Mouse (Mus musculus) heart, embryonic 14.5 days (tissue): ENCODE results near the gene Crym. TPM values are rescaled to one million over a fixed set of nuclear protein-coding genes. Genes with fewer than 3 reads are reported as not detected.
A peak's percentile ranks its signal among the peaks of the same experiment; 100 is the strongest.

Experiments used
- ATAC-seq: fragments of 200-750 bp; cut with Nextera tagmentation; 2 replicates; pipeline ENCODE4 v1.8.0; 2017; ENCODE audit warnings: low read depth, moderate TSS enrichment; ENCODE audit not compliant: insufficient number of reproducible peaks, insufficient read depth, low FRiP score
- H3K27ac ChIP-seq, 2 experiments: fragments of 200-500 bp in 1 of 2; fragments of 300-500 bp in 1 of 2; sonication (generic) in 1 of 2; replicated peaks in 1 of 2; 2 replicates each; pipeline ENCODE4 v1.5.1; 2012 to 2014; ENCODE audit warnings: low read depth in 2 of 2, low read length in 2 of 2, control low read depth in 1 of 2, mild to moderate bottlenecking in 1 of 2, mixed read lengths in 1 of 2; ENCODE audit not compliant: control insufficient read depth in 1 of 2, insufficient read depth in 1 of 2
- H3K27me3 ChIP-seq: fragments of 300-500 bp; sonication (generic); 2 replicates; pipeline ENCODE4 v1.6.1; 2014; ENCODE audit warnings: mild to moderate bottlenecking, low read length, control low read depth; ENCODE audit not compliant: control insufficient read depth, insufficient read depth
- H3K36me3 ChIP-seq: fragments of 300-500 bp; sonication (generic); 2 replicates; pipeline ENCODE4 v1.6.1; 2014; ENCODE audit warnings: mild to moderate bottlenecking, control low read depth, low read length, mixed read lengths; ENCODE audit not compliant: control insufficient read depth, insufficient read depth
- H3K4me1 ChIP-seq, 2 experiments: fragments of 200-500 bp in 1 of 2; fragments of 300-500 bp in 1 of 2; sonication (generic) in 1 of 2; 2 replicates each; pipeline ENCODE4 v1.6.1; 2012 to 2014; ENCODE audit warnings: low read length in 2 of 2, control low read depth in 1 of 2, mixed read lengths in 1 of 2; ENCODE audit not compliant: control insufficient read depth in 2 of 2, insufficient read depth in 2 of 2
- H3K4me2 ChIP-seq: fragments of 300-500 bp; sonication (generic); 2 replicates; pipeline ENCODE4 v1.6.1; 2014; ENCODE audit warnings: mild to moderate bottlenecking, low read length
- H3K4me3 ChIP-seq, 2 experiments: fragments of 200-500 bp in 1 of 2; fragments of 300-500 bp in 1 of 2; sonication (generic) in 1 of 2; 2 replicates each; pipeline ENCODE4 v1.5.1; 2012 to 2014; ENCODE audit warnings: low read length in 2 of 2, mild to moderate bottlenecking in 2 of 2, control low read depth in 1 of 2, low read depth in 1 of 2, moderate library complexity in 1 of 2; ENCODE audit not compliant: control insufficient read depth in 1 of 2, insufficient read depth in 1 of 2
- H3K9ac ChIP-seq: fragments of 300-500 bp; sonication (generic); 2 replicates; pipeline ENCODE4 v1.6.1; 2014; ENCODE audit warnings: mild to moderate bottlenecking, low read length
- H3K9me3 ChIP-seq: fragments of 300-500 bp; sonication (generic); 2 replicates; pipeline ENCODE4 v1.6.1; 2016; ENCODE audit warnings: low read length, control low read depth; ENCODE audit not compliant: control insufficient read depth
- WGBS: fragments of 180-500 bp; shearing (Covaris S2); extraction: QIAGEN DNeasy Blood & Tissue Kit; methylation state at CpG from one replicate; pipeline ENCODE4 v1.1.7; 2014; 5-methylcytosine and 5-hydroxymethylcytosine counted together
- polyA plus RNA-seq: library from polyadenylated mRNA; unstranded; fragments of >200 nt; fragmentation: Nextera tagmentation; extraction: Ambion mirVana; gene quantifications from 2 replicates; pipeline ENCODE4 v1.2.1, GENCODE M21; 2014

The Crym gene
- 1.2 and 2.3 TPM in 2 replicates for polyA plus RNA-seq

GRCm38 (mm10) chr7:120201771-120202170, at the start of gene Crym:
TSS of gene Crym (minus strand) at chr7:120202111.
- no peak for ATAC-seq
- peak within 1 kb of the TSS; percentile 53 for H3K4me2 ChIP-seq
- H3K36me3 ChIP-seq = no peaks in the 10 kb centered on the region
- WGBS = 3% methylated on average over 26 of the region's 26 CpGs
- H3K27ac ChIP-seq = no peak within 1 kb of the TSS
- peak within 1 kb of the TSS; percentile 12 to 17 for H3K4me3 ChIP-seq
- H3K9ac ChIP-seq = no peak within 1 kb of the TSS
- peaks cover 43% of the 10 kb centered on the region for H3K27me3 ChIP-seq
- H3K4me1 ChIP-seq = peaks cover 6 to 10% of the 10 kb centered on the region in 2 experiments; a peak in 1 of 4 replicates
- no peaks in the 10 kb centered on the region for H3K9me3 ChIP-seq

- Histone ChIP-seq H3K27ac (no peak overlapping the region), H3K36me3 (no peaks in the 10 kb centered on the region), H3K4me2 (no peak overlapping the region), H3K27me3 (no peaks in the 10 kb centered on the region), H3K9ac (no peak overlapping the region), H3K4me1 (no peaks in the 10 kb centered on the region), H3K4me3 (no peak overlapping the region), H3K9me3 (no peaks in the 10 kb centered on the region)
- no peak for ATAC-seq
Observed at GRCm38 (mm10) chr7:120241092-120241491, 39.2 kb upstream of the Crym start.

GRCm38 (mm10) chr7:120228541-120228940, 26.6 kb upstream of the Crym start:
- H3K9ac ChIP-seq = no peak overlapping the region
- no peaks in the 10 kb centered on the region for H3K9me3 ChIP-seq
- no peak overlapping the region for H3K27ac ChIP-seq
- H3K4me1 ChIP-seq = no peaks in the 10 kb centered on the region
- H3K4me3 ChIP-seq = no peak overlapping the region
- H3K4me2 ChIP-seq = no peak overlapping the region
- no peaks in the 10 kb centered on the region for H3K27me3 ChIP-seq
- ATAC-seq = no peak
- no peaks in the 10 kb centered on the region for H3K36me3 ChIP-seq

- 0 out of 2 replicates have a peak overlapping the region, but pooled peaks have one; percentile 13 for H3K4me2 ChIP-seq
- peaks cover 23% of the 10 kb centered on the region for H3K27me3 ChIP-seq
- no peaks in the 10 kb centered on the region for H3K9me3 ChIP-seq
- no peaks in the 10 kb centered on the region for H3K36me3 ChIP-seq
- 21% methylated on average over 9 of the region's 9 CpGs for WGBS
- peaks cover 6 to 10% of the 10 kb centered on the region in 2 experiments; a peak in 1 of 4 replicates for H3K4me1 ChIP-seq
- no peak overlapping the region for H3K27ac ChIP-seq
- H3K4me3 ChIP-seq = no peak overlapping the region
- ATAC-seq = no peak
- H3K9ac ChIP-seq = no peak overlapping the region
Observed at GRCm38 (mm10) chr7:120205989-120206388, 4.1 kb upstream of the Crym start.

- Histone ChIP-seq H3K27ac (no peak within 1 kb of the TSS), H3K4me2 (no peak within 1 kb of the TSS), H3K4me3 (no peak within 1 kb of the TSS), H3K9me3 (no peaks in the 10 kb centered on the region), H3K9ac (no peak within 1 kb of the TSS), H3K27me3 (peaks cover 43% of the 10 kb centered on the region), H3K4me1 (peaks cover 6 to 10% of the 10 kb centered on the region in 2 experiments; a peak in 1 of 4 replicates), H3K36me3 (no peaks in the 10 kb centered on the region)
- 4% methylated on average over 26 of the region's 26 CpGs for WGBS
- ATAC-seq = peak; percentile 63; the same call in 1 of the 2 replicates
Observed at GRCm38 (mm10) chr7:120203789-120204188, 1.9 kb upstream of the Crym start, which contains the start of gene Abca14. TSS of gene Abca14 (plus strand) at chr7:120203961.

GRCm38 (mm10) chr7:120201231-120201744, 623 bp downstream of the Crym start:
- WGBS = 3% methylated on average over 14 of the region's 14 CpGs
- Histone ChIP-seq H3K9me3 (no peaks in the 10 kb centered on the region), H3K27me3 (peaks cover 43% of the 10 kb centered on the region), H3K27ac (no peak overlapping the region), H3K36me3 (no peaks in the 10 kb centered on the region), H3K4me3 (peak overlapping the region; percentile 12 to 17; a peak in 3 of 4 replicates), H3K4me2 (peak overlapping the region; percentile 53), H3K9ac (no peak overlapping the region), H3K4me1 (peaks cover 6 to 10% of the 10 kb centered on the region in 2 experiments; a peak in 1 of 4 replicates)
- no peak for ATAC-seq

- Histone ChIP-seq H3K4me2 (no peak overlapping the region), H3K27ac (no peak overlapping the region), H3K4me1 (peaks cover under 1 to 6% of the 10 kb centered on the region in 2 experiments; a peak in 3 of 4 replicates), H3K27me3 (peaks cover 12% of the 10 kb centered on the region), H3K36me3 (no peaks in the 10 kb centered on the region), H3K9ac (no peak overlapping the region), H3K9me3 (no peaks in the 10 kb centered on the region), H3K4me3 (no peak overlapping the region)
- no peak for ATAC-seq
- 90% methylated on average over 4 of the region's 4 CpGs for WGBS
Observed at GRCm38 (mm10) chr7:120195207-120195606, 6.7 kb downstream of the Crym start.

- no peak overlapping the region for H3K4me2 ChIP-seq
- no peaks in the 10 kb centered on the region for H3K9me3 ChIP-seq
- WGBS = 76% methylated on average over 6 of the region's 6 CpGs
- H3K4me3 ChIP-seq = no peak overlapping the region
- H3K9ac ChIP-seq = no peak overlapping the region
- no peaks in the 10 kb centered on the region for H3K36me3 ChIP-seq
- no peak for ATAC-seq
- peaks cover 2 to 15% of the 10 kb centered on the region in 2 experiments; a peak in 3 of 4 replicates for H3K4me1 ChIP-seq
- no peaks in the 10 kb centered on the region for H3K27me3 ChIP-seq
- no peak overlapping the region for H3K27ac ChIP-seq
Observed at GRCm38 (mm10) chr7:120192816-120193215, 9.1 kb downstream of the Crym start.
